Comparison of ENCODE assay signal across 9 mouse cellular contexts in the genomic region with DNA sequence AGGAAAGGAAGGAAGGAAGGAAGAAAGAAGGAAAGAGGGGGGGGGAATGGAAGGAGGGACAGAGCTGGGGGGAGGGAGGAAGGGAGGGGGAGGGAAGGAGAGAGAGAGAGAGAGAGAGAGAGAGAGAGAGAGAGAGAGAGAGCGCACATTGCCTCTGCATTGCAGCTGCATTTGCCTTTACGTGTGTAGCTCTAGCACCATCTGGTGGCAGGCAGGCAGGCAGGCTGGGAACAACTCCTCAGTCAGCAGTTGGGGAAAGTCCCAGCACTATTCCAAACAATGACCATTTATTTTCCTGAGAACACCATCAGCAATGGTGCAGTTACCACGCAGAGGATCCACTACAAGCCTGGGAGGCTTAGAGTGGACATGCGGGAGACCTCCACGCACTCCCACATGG.
DNase-seq lines count a peak whose midpoint lies in the region; ATAC-seq and TF ChIP-seq lines count a peak whose summit lies in the region.
"Had no signal": no experiment of that assay in that cellular context is flagged by ENCODE, and none has a peak within 500 bp of the region (broad histone marks: within the 10 kb centered on the region; RNA-seq: fewer than 3 reads in every experiment).

No protein-coding gene starts in this region.

- no peak overlapping the region for H3K4me3 ChIP-seq in intestine, postnatal 0 days (ENCODE audit: low read depth, low read length)
- H3K4me3 ChIP-seq: embryonic facial prominence, embryonic 13.5 days had no signal

- no peaks in the 10 kb centered on the region for H3K27me3 ChIP-seq in intestine, postnatal 0 days (replicated peaks; ENCODE audit: control insufficient read depth, insufficient read depth, low read length)
- H3K27me3 ChIP-seq: embryonic facial prominence, embryonic 13.5 days had no signal

- H3K36me3 ChIP-seq in intestine, postnatal 0 days (ENCODE audit: control insufficient read depth, insufficient read depth) = no peaks in the 10 kb centered on the region
- H3K36me3 ChIP-seq: embryonic facial prominence, embryonic 13.5 days had no signal

- 11% methylated on average over 5 of the region's 5 CpGs for WGBS in intestine, postnatal 0 days

- no peaks in the 10 kb centered on the region for H3K4me1 ChIP-seq in intestine, postnatal 0 days (replicated peaks; ENCODE audit: control insufficient read depth, insufficient read depth, low read length)

- TF ChIP-seq CTCF in intestine, postnatal 0 days (IDR thresholded peaks at IDR 0.05; ENCODE audit: low read depth) = peak; percentile 97

- no peaks in the 10 kb centered on the region for H3K9me3 ChIP-seq in intestine, postnatal 0 days (ENCODE audit: control insufficient read depth)

- H3K4me2 ChIP-seq in intestine, postnatal 0 days (replicated peaks; ENCODE audit: low read depth) = no peak overlapping the region
- H3K4me2 ChIP-seq: embryonic facial prominence, embryonic 13.5 days had no signal

- H3K27ac ChIP-seq in intestine, postnatal 0 days (ENCODE audit: low read depth, low read length) = no peak overlapping the region
- H3K27ac ChIP-seq: embryonic facial prominence, embryonic 13.5 days had no signal

- intact Hi-C loops in left cerebral cortex, postnatal 36 days (cut with DNase I) = loop anchor here (1.0 kb wide), 1 partner anchor 399 kb away; no protein-coding TSS in a partner anchor

- no peak overlapping the region for H3K9ac ChIP-seq in intestine, postnatal 0 days (ENCODE audit: low read depth, low read length)
- H3K9ac ChIP-seq: embryonic facial prominence, embryonic 13.5 days had no signal

- DNase-seq in urinary bladder, adult 18-20 months (ENCODE audit: low spot score in 2 of 2) = peak; percentile 18 to 37
- DNase-seq in urinary bladder, postnatal 10 days (ENCODE audit: low spot score) = no peak
- DNase-seq in cerebellum, adult 9-11 months = peak; percentile 33
- peak; percentile 58 to 63 for DNase-seq in frontal cortex, postnatal 36 days (ENCODE audit: low spot score in 2 of 2)
- DNase-seq in left cerebral cortex, postnatal 36 days (ENCODE audit: low spot score in 2 of 2) = peak; percentile 47 to 54
- peak; percentile 35 to 73 for DNase-seq in spleen, postnatal 4 days (ENCODE audit: low spot score in 2 of 2)

- no peak; the same call in 1 of the 2 replicates for ATAC-seq in intestine, postnatal 0 days
- peak; percentile 80; the same call in 1 of the 2 replicates for ATAC-seq in monocyte, adult 5-6 weeks (replicated peaks; ENCODE audit: insufficient number of reproducible peaks, low FRiP score, low TSS enrichment, poor library complexity, severe bottlenecking)
